Mouse (Mus musculus): Measurements from ENCODE around the gene Fnd3c2. TPM values are rescaled to one million over a fixed set of nuclear protein-coding genes. Genes with fewer than 3 reads are reported as not detected.

Fnd3c2 gene
- polyA plus RNA-seq (2012; rRNA removed), result not detected in 2 replicates

GRCm38 (mm10) chrX:106255276-106255675 lies at the start of gene Fnd3c2:
Gene Fnd3c2 (minus strand): TSS chrX:106255376.

GRCm38 (mm10) chrX:106221058-106221457 lies 34.1 kb downstream of the Fnd3c2 start, which contains the start of gene Taf9b:
Gene Taf9b (minus strand): TSS chrX:106221158.

GRCm38 (mm10) chrX:106186713-106187649 lies 68.2 kb downstream of the Fnd3c2 start, which contains the start of gene Pgk1:
Gene Pgk1 (plus strand): TSS chrX:106187100.

Other genes with a start within 250 kb of the Fnd3c2 start
- gene Magt1, start 243.5 kb downstream of the Fnd3c2 start, polyA plus RNA-seq (2012; rRNA removed), result 3.2 and 3.3 TPM in 2 replicates
- 137 and 156 TPM in 2 replicates for gene Cox7b, start 239.7 kb downstream of the Fnd3c2 start, polyA plus RNA-seq (2012; rRNA removed)
- gene Atp7a, start 228.1 kb downstream of the Fnd3c2 start, polyA plus RNA-seq (2012; rRNA removed), result 2.3 and 2.8 TPM in 2 replicates
- gene Tlr13, start 112.2 kb downstream of the Fnd3c2 start, polyA plus RNA-seq (2012; rRNA removed), result 0.25 and 0.28 TPM in 2 replicates
- gene Pgk1, start 68.3 kb downstream of the Fnd3c2 start, polyA plus RNA-seq (2012; rRNA removed), result 59.7 and 67.2 TPM in 2 replicates
- gene Taf9b, start 34.2 kb downstream of the Fnd3c2 start, polyA plus RNA-seq (2012; rRNA removed), result 1.4 and 2.2 TPM in 2 replicates
- not detected in 2 replicates for gene Fndc3c1, start 230.0 kb upstream of the Fnd3c2 start, polyA plus RNA-seq (2012; rRNA removed)

Data from colon, adult 2 months (tissue).